Comparison of ENCODE assay signal across 9 mouse cellular contexts in the genomic region with DNA sequence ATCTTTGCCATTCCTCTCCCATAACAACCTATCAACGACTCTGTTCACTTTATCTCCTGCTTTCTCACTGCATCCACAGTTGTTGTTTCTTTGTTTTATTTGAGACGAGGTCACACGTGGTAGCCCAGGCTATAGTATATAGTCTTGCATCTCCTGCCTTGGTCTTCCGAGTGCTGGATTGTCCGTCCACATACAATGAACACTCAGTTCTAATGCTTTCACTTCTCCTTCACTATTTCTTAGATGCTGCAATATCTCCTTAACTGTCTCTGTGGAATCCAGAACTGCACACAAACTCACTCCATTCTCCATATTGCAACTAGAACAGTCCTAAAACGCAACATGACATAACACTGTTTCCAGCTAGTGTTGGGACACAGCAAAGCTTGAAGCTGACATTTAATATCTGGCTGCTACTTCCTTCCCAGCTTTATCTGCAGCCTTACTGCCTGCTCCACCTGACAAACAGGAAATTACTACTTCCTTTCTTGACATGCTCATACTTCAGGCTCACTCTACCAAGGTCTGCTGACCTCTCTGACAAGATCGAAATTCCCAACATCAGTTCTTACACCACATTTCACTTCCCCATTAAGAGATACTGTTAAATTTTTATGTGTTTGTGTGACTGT. TPM values are rescaled to one million over a fixed set of nuclear protein-coding genes. Genes with fewer than 3 reads are reported as not detected.
DNase-seq lines count a peak whose midpoint lies in the region; ATAC-seq and TF ChIP-seq lines count a peak whose summit lies in the region.
"Had no signal": no experiment of that assay in that cellular context is flagged by ENCODE, and none has a peak within 500 bp of the region (broad histone marks: within the 10 kb centered on the region; RNA-seq: fewer than 3 reads in every experiment).

No protein-coding gene starts in this region.

- peak; percentile 54 for DNase-seq in kidney, postnatal 0 days (ENCODE audit: low spot score)
- no peak for DNase-seq in kidney, postnatal 14 days
- no peak for DNase-seq in hindbrain, embryonic 10.5 days (ENCODE audit: low spot score)
- no peak for DNase-seq in urinary bladder, postnatal 10 days (ENCODE audit: low spot score)
- DNase-seq in spleen, postnatal 14 days (ENCODE audit: low spot score in 2 of 2), result no peak
- DNase-seq: cerebellum, adult 18-20 months had no signal

- TF ChIP-seq CTCF in kidney, postnatal 0 days (IDR thresholded peaks at IDR 0.05; ENCODE audit: low read depth), result no peak
- no peak for TF ChIP-seq CTCF in bone marrow, adult 2 months (IDR thresholded peaks at IDR 0.05; ENCODE audit: control insufficient read depth, insufficient read depth, low read length)
- TF ChIP-seq CTCF in intestine, postnatal 0 days (IDR thresholded peaks at IDR 0.05; ENCODE audit: low read depth), result no peak

- no peaks in the 10 kb centered on the region for H3K79me2 ChIP-seq in myocyte (ENCODE audit: control insufficient read depth, insufficient read depth)

- H3K4me3 ChIP-seq in kidney, postnatal 0 days (replicated peaks; ENCODE audit: low read depth, low read length), result no peak overlapping the region
- no peak overlapping the region for H3K4me3 ChIP-seq in bone marrow, adult 2 months (replicated peaks; ENCODE audit: control insufficient read depth, low read depth, low read length)
- no peak overlapping the region for H3K4me3 ChIP-seq in intestine, postnatal 0 days (ENCODE audit: low read depth, low read length)
- H3K4me3 ChIP-seq in myocyte, result no peak overlapping the region
- H3K4me3 ChIP-seq in hindbrain, embryonic 10.5 days, result no peak overlapping the region

- no peaks in the 10 kb centered on the region; the same call in 1 of the 2 replicates for H3K4me1 ChIP-seq in kidney, postnatal 0 days (replicated peaks; ENCODE audit: insufficient read depth, low read length)
- H3K4me1 ChIP-seq in bone marrow, adult 2 months (ENCODE audit: control insufficient read depth, insufficient read depth, low read length), result peaks cover 6% of the 10 kb centered on the region
- no peaks in the 10 kb centered on the region for H3K4me1 ChIP-seq in intestine, postnatal 0 days (replicated peaks; ENCODE audit: control insufficient read depth, insufficient read depth, low read length)
- H3K4me1 ChIP-seq in hindbrain, embryonic 10.5 days (replicated peaks), result no peaks in the 10 kb centered on the region

- no peaks in the 10 kb centered on the region for H3K36me3 ChIP-seq in kidney, postnatal 0 days (ENCODE audit: insufficient read depth, low read length)
- H3K36me3 ChIP-seq in intestine, postnatal 0 days (ENCODE audit: control insufficient read depth, insufficient read depth), result no peaks in the 10 kb centered on the region; the same call in 1 of the 2 replicates
- H3K36me3 ChIP-seq in myocyte (ENCODE audit: control insufficient read depth, insufficient read depth), result no peaks in the 10 kb centered on the region
- H3K36me3 ChIP-seq in hindbrain, embryonic 10.5 days, result no peaks in the 10 kb centered on the region

- WGBS in kidney, postnatal 0 days, result 45% methylated on average over 7 of the region's 7 CpGs
- WGBS in bone marrow, adult 2 months, result 9% methylated on average over 7 of the region's 7 CpGs
- WGBS in intestine, postnatal 0 days, result 69% methylated on average over 7 of the region's 7 CpGs
- WGBS in hindbrain, embryonic 10.5 days, result 85% methylated on average over 7 of the region's 7 CpGs

- H3K4me2 ChIP-seq in kidney, postnatal 0 days (ENCODE audit: low read length), result no peak overlapping the region
- no peak overlapping the region for H3K4me2 ChIP-seq in intestine, postnatal 0 days (replicated peaks; ENCODE audit: low read depth)
- H3K4me2 ChIP-seq in myocyte (ENCODE audit: low read depth), result peak overlapping the region; percentile 49

- 0 out of 2 replicates have a peak overlapping the region, but pooled peaks have one; percentile 19 for H3K27ac ChIP-seq in kidney, postnatal 0 days
- peak overlapping the region; percentile 14; the same call in 1 of the 2 replicates for H3K27ac ChIP-seq in bone marrow, adult 2 months (ENCODE audit: control insufficient read depth, insufficient read depth, low read depth, low read length, poor library complexity)
- 0 out of 2 replicates have a peak overlapping the region, but pooled peaks have one; percentile 17 for H3K27ac ChIP-seq in intestine, postnatal 0 days (ENCODE audit: low read depth, low read length)
- no peak overlapping the region for H3K27ac ChIP-seq in hindbrain, embryonic 10.5 days

- H3K9me3 ChIP-seq in kidney, postnatal 0 days (replicated peaks; ENCODE audit: low read length), result no peaks in the 10 kb centered on the region
- H3K9me3 ChIP-seq in intestine, postnatal 0 days (ENCODE audit: control insufficient read depth), result no peaks in the 10 kb centered on the region
- no peaks in the 10 kb centered on the region for H3K9me3 ChIP-seq in hindbrain, embryonic 10.5 days

- no peak for TF ChIP-seq POLR2A in bone marrow, adult 2 months (IDR thresholded peaks at IDR 0.05; ENCODE audit: borderline replicate concordance, control insufficient read depth, low read depth, low read length)
- TF ChIP-seq POLR2A in myocyte (IDR thresholded peaks at IDR 0.05; ENCODE audit: insufficient read length, low read depth), result no peak

- H3K9ac ChIP-seq in kidney, postnatal 0 days (ENCODE audit: low read depth, low read length), result 0 out of 2 replicates have a peak overlapping the region, but pooled peaks have one; percentile 8
- no peak overlapping the region for H3K9ac ChIP-seq in intestine, postnatal 0 days (ENCODE audit: low read depth, low read length)

- no peak overlapping the region for H3ac ChIP-seq in myocyte (ENCODE audit: control insufficient read depth, insufficient read length)

- no peak for ATAC-seq in kidney, postnatal 0 days (replicated peaks; ENCODE audit: low FRiP score, low read depth)
- ATAC-seq in intestine, postnatal 0 days, result no peak

- H3K27me3 ChIP-seq in kidney, postnatal 0 days (ENCODE audit: insufficient read depth, low read length), result no peaks in the 10 kb centered on the region
- no peaks in the 10 kb centered on the region for H3K27me3 ChIP-seq in intestine, postnatal 0 days (replicated peaks; ENCODE audit: control insufficient read depth, insufficient read depth, low read length)
- no peaks in the 10 kb centered on the region for H3K27me3 ChIP-seq in myocyte (ENCODE audit: control insufficient read depth, insufficient read depth, insufficient read length)
- H3K27me3 ChIP-seq in hindbrain, embryonic 10.5 days (ENCODE audit: insufficient read depth, poor library complexity, severe bottlenecking), result no peaks in the 10 kb centered on the region

TF ChIP-seq in myocyte, 11 proteins besides CTCF, POLR2A, EP300 and RAD21:
- no peak for TF ChIP-seq CEBPB (IDR thresholded peaks at IDR 0.05; ENCODE audit: insufficient read depth, poor library complexity, severe bottlenecking)
- TF ChIP-seq POLR2AphosphoS2 (IDR thresholded peaks at IDR 0.05; ENCODE audit: insufficient read length, low read depth), result no peak
- TF ChIP-seq MAX (IDR thresholded peaks at IDR 0.05; ENCODE audit: low read depth), result no peak

RNA-seq across cellular contexts. Expression of gene Mlh3, which starts 13.3 kb away (rescaled TPM):
- 7.1 and 7.3 TPM in 2 replicates for polyA plus RNA-seq in kidney, postnatal 0 days (2015; fragmentation: Nextera tagmentation; extraction: Ambion mirVana)
- 5.2 and 6.2 TPM in 2 replicates for polyA plus RNA-seq in bone marrow, adult 2 months (2011; ENCODE audit: insufficient read depth, insufficient read length, low replicate concordance, missing spikeins)
- polyA plus RNA-seq in intestine, postnatal 0 days (2015; fragmentation: Nextera tagmentation; extraction: Ambion mirVana), result 2.5 and 3.0 TPM in 2 replicates
- 1.4 TPM for polyA plus RNA-seq in myocyte (2012; fragmentation: generic; extraction: Trizol)
- 5.5 and 8.8 TPM in 2 replicates for polyA plus RNA-seq in hindbrain, embryonic 10.5 days (2016; fragmentation: Nextera tagmentation; extraction: Ambion mirVana)

RNA-seq across cellular contexts. Expression of gene Acyp1, which starts 31.1 kb away (rescaled TPM):
- 79.6 and 87.7 TPM in 2 replicates for polyA plus RNA-seq in kidney, postnatal 0 days (2015; fragmentation: Nextera tagmentation; extraction: Ambion mirVana)
- polyA plus RNA-seq in bone marrow, adult 2 months (2011; ENCODE audit: insufficient read depth, insufficient read length, low replicate concordance, missing spikeins), result 8.1 and 20.6 TPM in 2 replicates
- polyA plus RNA-seq in intestine, postnatal 0 days (2015; fragmentation: Nextera tagmentation; extraction: Ambion mirVana), result 50.3 and 51.9 TPM in 2 replicates
- polyA plus RNA-seq in myocyte (2012; fragmentation: generic; extraction: Trizol), result 22.0 TPM
- 59.2 and 75.5 TPM in 2 replicates for polyA plus RNA-seq in hindbrain, embryonic 10.5 days (2016; fragmentation: Nextera tagmentation; extraction: Ambion mirVana)

RNA-seq across cellular contexts. Expression of gene Zc2hc1c, which starts 31.3 kb away (rescaled TPM):
- polyA plus RNA-seq in kidney, postnatal 0 days (2015; fragmentation: Nextera tagmentation; extraction: Ambion mirVana), result 3.5 TPM in 2 replicates
- polyA plus RNA-seq in bone marrow, adult 2 months (2011; ENCODE audit: insufficient read depth, insufficient read length, low replicate concordance, missing spikeins), result 0.72 TPM in 1 of 2 replicates, not detected in the other
- 0.86 and 0.96 TPM in 2 replicates for polyA plus RNA-seq in intestine, postnatal 0 days (2015; fragmentation: Nextera tagmentation; extraction: Ambion mirVana)
- polyA plus RNA-seq in myocyte (2012; fragmentation: generic; extraction: Trizol), result 1.7 TPM
- polyA plus RNA-seq in hindbrain, embryonic 10.5 days (2016; fragmentation: Nextera tagmentation; extraction: Ambion mirVana), result 1.1 and 1.7 TPM in 2 replicates

RNA-seq across cellular contexts. Expression of gene Eif2b2, which starts 37.8 kb away (rescaled TPM):
- polyA plus RNA-seq in kidney, postnatal 0 days (2015; fragmentation: Nextera tagmentation; extraction: Ambion mirVana), result 76.0 and 82.0 TPM in 2 replicates
- 17.0 and 32.9 TPM in 2 replicates for polyA plus RNA-seq in bone marrow, adult 2 months (2011; ENCODE audit: insufficient read depth, insufficient read length, low replicate concordance, missing spikeins)
- polyA plus RNA-seq in intestine, postnatal 0 days (2015; fragmentation: Nextera tagmentation; extraction: Ambion mirVana), result 44.5 and 44.9 TPM in 2 replicates
- 342 TPM for polyA plus RNA-seq in myocyte (2012; fragmentation: generic; extraction: Trizol)
- polyA plus RNA-seq in hindbrain, embryonic 10.5 days (2016; fragmentation: Nextera tagmentation; extraction: Ambion mirVana), result 126 and 131 TPM in 2 replicates
